Mouse (Mus musculus) left cerebral cortex, postnatal 36 days (tissue): ENCODE data around the gene Thrap3. TPM values are rescaled to one million over a fixed set of nuclear protein-coding genes. Genes with fewer than 3 reads are reported as not detected.

ENCODE experiments used
- DNase-seq, 2 experiments: peaks; one replicate each; pipeline ENCODE4 v3.0.0; 2021 to 2022; ENCODE audit warnings: low spot score in 2 of 2, mixed read lengths in 1 of 2
- intact Hi-C: fragments of 180-260 bp; cut with DNase I; formaldehyde crosslinking; loops from one replicate; pipeline ENCODE4 v1.15.1; 2025
- total RNA-seq, 2 experiments: library from RNA; stranded (reverse); gene quantifications; 2 replicates each; pipeline ENCODE4 v1.2.3; 2021

The Thrap3 gene
- total RNA-seq, 2 experiments from 2014 or later = 134 to 159 TPM

GRCm38 (mm10) chr4:126119051-126119450 lies 83.5 kb downstream of the Thrap3 start:
- intact Hi-C loops = no loop called here
- no peak for DNase-seq

- intact Hi-C loops = no loop called here
- DNase-seq = peak; percentile 65 to 76
Measured at GRCm38 (mm10) chr4:126118651-126119050, 83.9 kb downstream of the Thrap3 start.

DNA sequence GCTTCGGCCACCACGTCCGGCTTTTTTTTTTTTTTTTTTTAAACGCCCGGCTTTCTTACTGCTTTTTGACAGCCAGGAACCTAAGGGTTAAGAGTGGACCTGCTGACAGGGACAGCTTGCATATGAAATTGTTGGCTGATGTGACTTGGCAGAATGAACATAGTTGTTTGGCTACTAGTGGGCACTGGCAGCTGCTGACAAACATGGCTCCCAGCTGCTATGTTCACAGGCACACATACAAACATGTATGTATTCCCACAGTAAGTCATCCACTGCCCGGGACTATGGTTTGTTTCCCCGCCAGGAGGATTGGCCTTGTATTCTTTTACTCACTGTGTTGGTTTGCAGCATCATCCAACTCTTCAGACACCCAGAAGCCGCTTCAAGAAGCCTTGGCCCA lies 85.4 kb downstream of the Thrap3 start:
- intact Hi-C loops = no loop called here
- DNase-seq = no peak

GRCm38 (mm10) chr4:126115871-126116521 lies 86.6 kb downstream of the Thrap3 start:
- intact Hi-C loops = loop anchor here (2.0 kb wide), 1 partner anchor 29 kb away; no protein-coding TSS in a partner anchor
- DNase-seq = no peak

DNA sequence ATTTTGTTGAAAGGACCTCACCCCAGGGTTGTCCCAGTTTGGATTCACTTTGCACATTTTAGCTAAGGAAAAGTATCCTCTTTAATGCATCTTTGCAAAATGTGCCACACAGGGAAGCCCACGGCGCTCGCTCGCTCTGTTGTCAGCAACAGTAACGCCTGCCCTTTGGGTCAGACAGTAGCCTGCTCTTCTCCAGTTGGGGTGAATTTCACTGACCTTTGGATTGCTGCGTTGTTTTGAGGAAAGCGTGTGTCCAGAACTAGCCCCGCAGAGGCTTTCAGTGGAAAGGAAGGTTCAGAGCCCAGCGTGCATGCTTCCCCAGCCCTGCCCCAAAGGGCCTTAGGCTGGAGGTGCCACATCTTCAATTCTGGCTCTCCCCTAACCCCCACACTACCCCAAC lies 87.1 kb downstream of the Thrap3 start:
- no peak for DNase-seq
- intact Hi-C loops = loop anchor here (2.0 kb wide), 1 partner anchor 29 kb away; no protein-coding TSS in a partner anchor

Other genes with a start within 250 kb of the Thrap3 start
- 1 to 10 TPM; 4.8 to 5.2 TPM for gene Csf3r, start 178.2 kb downstream of the Thrap3 start, total RNA-seq
- gene Mrps15, start 155.8 kb downstream of the Thrap3 start, total RNA-seq = 10 to 100 TPM; 41.0 to 43.1 TPM
- gene Oscp1, start 144.2 kb downstream of the Thrap3 start, total RNA-seq = 10 to 100 TPM; 51.3 to 57.3 TPM
- 10 to 100 TPM; 13.0 to 14.5 TPM for gene Lsm10, start 106.1 kb downstream of the Thrap3 start, total RNA-seq
- 10 to 100 TPM; 27.4 to 30.4 TPM for gene Stk40, start 98.8 kb downstream of the Thrap3 start, total RNA-seq
- gene Eva1b, start 55.0 kb downstream of the Thrap3 start, total RNA-seq = 1 to 10 TPM; 3.0 to 3.8 TPM
- under 1 TPM; 0.76 to 0.77 TPM for gene Sh3d21, start 39.3 kb downstream of the Thrap3 start, total RNA-seq
- gene Map7d1, start 53.6 kb upstream of the Thrap3 start, total RNA-seq = 100 to 1,000 TPM; 288 TPM
- 10 to 100 TPM; 75.7 to 90.0 TPM for gene Trappc3, start 59.6 kb upstream of the Thrap3 start, total RNA-seq
- 1 to 10 TPM; 1.6 to 1.7 TPM for gene Col8a2, start 84.0 kb upstream of the Thrap3 start, total RNA-seq
- 10 to 100 TPM; 25.2 to 28.0 TPM for gene Adprhl2, start 118.9 kb upstream of the Thrap3 start, total RNA-seq
- 1 to 10 TPM; 1.1 to 2.2 TPM for gene Tekt2, start 122.9 kb upstream of the Thrap3 start, total RNA-seq
- 10 to 100 TPM; 23.7 to 43.1 TPM for gene Ago3, start 226.8 kb upstream of the Thrap3 start, total RNA-seq